Mouse (Mus musculus): ENCODE results near the gene Atp6v0e2. TPM values are rescaled to one million over a fixed set of nuclear protein-coding genes. Genes with fewer than 3 reads are reported as not detected.

Atp6v0e2 gene
- total and polyA plus RNA-seq, 3 experiments: not detected

DNA sequence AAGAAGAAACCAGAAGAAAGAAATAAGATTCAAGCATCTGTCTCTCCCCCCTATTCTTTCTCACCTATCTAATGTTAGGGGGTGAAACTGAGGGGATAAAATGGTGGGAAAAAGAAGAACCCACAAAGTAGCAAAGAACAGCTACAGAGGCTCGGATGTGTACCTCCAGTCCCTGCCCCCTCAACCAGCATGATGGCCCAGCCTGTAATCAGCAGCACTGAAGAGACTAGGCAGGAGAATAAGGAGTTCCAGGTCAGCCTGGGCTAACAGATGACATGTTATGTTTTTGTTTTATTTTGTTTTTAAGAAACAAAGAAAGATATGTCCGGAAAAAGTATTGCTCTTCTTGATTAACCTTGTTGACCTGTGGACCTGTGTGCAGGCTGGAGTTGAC is 33.6 kb upstream of the Atp6v0e2 start:
- peak overlapping the region; percentile 67 to 88 (median 70) for H3K4me3 ChIP-seq (replicated peaks in 1 of 3; ENCODE audit: low read depth in 2 of 3, low read length in 2 of 3, poor library complexity in 1 of 3)
- TF ChIP-seq UBTF (IDR thresholded peaks at IDR 0.05; ENCODE audit: low read depth, low read length) (no peak), NRF1 (IDR thresholded peaks at IDR 0.05; ENCODE audit: low read depth, low read length) (no peak), RCOR1 (conservative IDR thresholded peaks at IDR 0.05; ENCODE audit: low read depth, low read length) (no peak), JUN (IDR thresholded peaks at IDR 0.05; ENCODE audit: insufficient read depth, low read depth, low read length) (no peak), MXI1 (IDR thresholded peaks at IDR 0.05; ENCODE audit: low read depth, low read length) (no peak), USF2 (conservative IDR thresholded peaks at IDR 0.05; ENCODE audit: low read depth, low read length) (no peak), GABPA (IDR thresholded peaks at IDR 0.05; ENCODE audit: insufficient replicate concordance, low read depth, low read length) (no peak), SIN3A (IDR thresholded peaks at IDR 0.05; ENCODE audit: low read length) (no peak), TBP (conservative IDR thresholded peaks at IDR 0.05; ENCODE audit: low read depth, low read length) (no peak), KAT2A (IDR thresholded peaks at IDR 0.05; ENCODE audit: insufficient replicate concordance, low read length) (no peak), ZMIZ1 (IDR thresholded peaks at IDR 0.05; ENCODE audit: low read depth, low read length) (no peak), CHD2 (IDR thresholded peaks at IDR 0.05; ENCODE audit: low read length) (no peak), NELFE (IDR thresholded peaks at IDR 0.05; ENCODE audit: low read depth, low read length) (no peak), MAX (IDR thresholded peaks at IDR 0.05; ENCODE audit: low read length) (no peak), POLR2AphosphoS2 (IDR thresholded peaks at IDR 0.05; ENCODE audit: low read depth, low read length) (no peak), MAFK (IDR thresholded peaks at IDR 0.05; ENCODE audit: insufficient replicate concordance, low read length) (no peak), E2F4 (IDR thresholded peaks at IDR 0.05; ENCODE audit: insufficient replicate concordance, low read depth, low read length) (no peak), ZC3H11A (IDR thresholded peaks at IDR 0.05; ENCODE audit: low read depth, low read length) (no peak)
- dilution Hi-C loops (cut with MboI; ENCODE audit: extremely low pct_ligation_motif_present, extremely low pct_unique_long_range_greater_than_20kb, low sequenced_read_pairs) (no loop called here), in situ Hi-C loops (cut with MboI; ENCODE audit: low pct_ligation_motif_present, low pct_unique_long_range_greater_than_20kb, low sequenced_read_pairs) (no loop called here)
- H3K36me3 ChIP-seq (replicated peaks in 1 of 2; ENCODE audit: control insufficient read depth in 1 of 2, insufficient read depth in 1 of 2, low read length in 1 of 2): peaks cover 0 to 14% of the 10 kb centered on the region in 2 experiments
- 0 out of 2 replicates have a peak overlapping the region, but pooled peaks have one; percentile 23 for H3K9ac ChIP-seq (ENCODE audit: insufficient read depth, low read depth)
- DNase-seq (ENCODE audit: extremely low read depth): no peak
- peaks cover 0 to 26% of the 10 kb centered on the region in 2 experiments; a peak in 2 of 4 replicates for H3K4me1 ChIP-seq (ENCODE audit: control insufficient read depth in 1 of 2, insufficient read depth in 2 of 2)
- no peaks in the 10 kb centered on the region for H3K9me3 ChIP-seq (replicated peaks; ENCODE audit: low read length)
- H3K27ac ChIP-seq (ENCODE audit: insufficient read depth, low read depth): no peak overlapping the region
- no peak overlapping the region; the same call in 1 of the 2 replicates for H3K4me2 ChIP-seq (ENCODE audit: insufficient read depth, low read depth, poor library complexity, severe bottlenecking)
- H3K79me2 ChIP-seq (replicated peaks; ENCODE audit: control insufficient read depth, extremely low read depth, insufficient read depth, poor library complexity, severe bottlenecking): no peaks in the 10 kb centered on the region
- peaks cover 2% of the 10 kb centered on the region for H3K27me3 ChIP-seq (replicated peaks)

DNA sequence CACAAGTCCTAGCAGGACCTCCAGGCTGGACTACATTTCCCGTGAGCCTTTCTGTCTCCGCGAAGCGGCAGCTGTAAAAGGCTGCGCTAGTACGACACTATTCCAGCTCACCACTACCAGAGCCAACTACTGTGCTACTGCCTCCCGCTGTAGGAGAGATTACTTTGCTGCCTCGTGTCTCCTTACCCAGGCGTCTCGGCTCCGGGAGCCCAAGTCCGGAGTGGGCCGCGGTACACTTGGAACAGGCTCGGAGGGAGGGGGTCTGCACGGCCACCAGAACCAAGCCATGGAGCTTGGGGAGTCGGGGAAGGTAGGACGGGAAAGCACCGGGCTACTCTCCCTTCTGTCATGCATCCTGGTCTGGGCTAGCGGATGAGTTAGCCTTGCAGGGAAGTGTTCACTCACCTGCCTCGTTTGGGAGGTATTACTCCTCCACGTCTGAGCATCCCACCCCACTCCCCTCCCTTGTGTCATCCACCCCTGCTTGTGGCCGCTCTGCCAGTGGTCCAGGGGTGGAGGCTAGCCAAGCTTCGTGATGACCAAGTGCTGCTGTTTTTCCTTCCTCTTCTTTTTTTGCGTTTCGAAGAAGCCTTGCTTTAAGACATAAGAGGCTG is 33.1 kb upstream of the Atp6v0e2 start:
- in situ Hi-C loops (cut with MboI; ENCODE audit: low pct_ligation_motif_present, low pct_unique_long_range_greater_than_20kb, low sequenced_read_pairs): no loop called here
- DNase-seq (ENCODE audit: extremely low read depth): peak; percentile 80
- peak; percentile 69; the same call in 1 of the 2 replicates for TF ChIP-seq SIN3A (IDR thresholded peaks at IDR 0.05; ENCODE audit: low read length)
- TF ChIP-seq POLR2AphosphoS2 (IDR thresholded peaks at IDR 0.05; ENCODE audit: low read depth, low read length): peak; percentile 42; the same call in 1 of the 2 replicates
- no peak for TF ChIP-seq RCOR1 (conservative IDR thresholded peaks at IDR 0.05; ENCODE audit: low read depth, low read length)
- TF ChIP-seq TBP (conservative IDR thresholded peaks at IDR 0.05; ENCODE audit: low read depth, low read length): peak; percentile 87
- peak; percentile 59; the same call in 1 of the 2 replicates for TF ChIP-seq IRF4 (IDR thresholded peaks at IDR 0.05; ENCODE audit: low read depth, low read length)
- peak; percentile 65 for TF ChIP-seq NRF1 (IDR thresholded peaks at IDR 0.05; ENCODE audit: low read depth, low read length)
- TF ChIP-seq MAFK (IDR thresholded peaks at IDR 0.05; ENCODE audit: insufficient replicate concordance, low read length): no peak
- peak; percentile 78 for TF ChIP-seq NELFE (IDR thresholded peaks at IDR 0.05; ENCODE audit: low read depth, low read length)
- peak; percentile 67 for TF ChIP-seq ELF1 (IDR thresholded peaks at IDR 0.05; ENCODE audit: low read depth, low read length)
- peak; percentile 95; the same call in 1 of the 2 replicates for TF ChIP-seq KAT2A (IDR thresholded peaks at IDR 0.05; ENCODE audit: insufficient replicate concordance, low read length)
- TF ChIP-seq CHD1 (IDR thresholded peaks at IDR 0.05; ENCODE audit: low read depth, low read length): no peak
- no peak for TF ChIP-seq ETS1 (conservative IDR thresholded peaks at IDR 0.05; ENCODE audit: low read depth, low read length)
- peak; percentile 70; the same call in 1 of the 2 replicates for TF ChIP-seq TCF12 (IDR thresholded peaks at IDR 0.05; ENCODE audit: low read depth, low read length)
- peak; percentile 55; the same call in 1 of the 2 replicates for TF ChIP-seq ZMIZ1 (IDR thresholded peaks at IDR 0.05; ENCODE audit: low read depth, low read length)
- peak; percentile 80 for TF ChIP-seq POLR2A (IDR thresholded peaks at IDR 0.05; ENCODE audit: low read depth, low read length)
- TF ChIP-seq MAX (IDR thresholded peaks at IDR 0.05; ENCODE audit: low read length): 0 out of 2 replicates have a peak, but pooled peaks have one; percentile 36
- TF ChIP-seq RAD21 (IDR thresholded peaks at IDR 0.05; ENCODE audit: low read depth, low read length): no peak; the same call in 1 of the 2 replicates
- TF ChIP-seq HCFC1 (IDR thresholded peaks at IDR 0.05; ENCODE audit: low read depth, low read length): peak; percentile 98
- TF ChIP-seq GABPA (IDR thresholded peaks at IDR 0.05; ENCODE audit: insufficient replicate concordance, low read depth, low read length): peak; percentile 48; the same call in 1 of the 2 replicates
- peak; percentile 68; the same call in 1 of the 2 replicates for TF ChIP-seq MYC (IDR thresholded peaks at IDR 0.05; ENCODE audit: low read depth, low read length)
- TF ChIP-seq JUN (IDR thresholded peaks at IDR 0.05; ENCODE audit: insufficient read depth, low read depth, low read length): no peak
- no peak for TF ChIP-seq CTCF (conservative IDR thresholded peaks at IDR 0.05 in 1 of 2, IDR thresholded peaks at IDR 0.05 in 1 of 2; ENCODE audit: low read depth in 2 of 2, low read length in 2 of 2)
- TF ChIP-seq MXI1 (IDR thresholded peaks at IDR 0.05; ENCODE audit: low read depth, low read length): no peak

More for the DNA sequence above, 33.1 kb upstream of the Atp6v0e2 start:
- H3K27me3 ChIP-seq (replicated peaks): peaks cover 2% of the 10 kb centered on the region
- no peaks in the 10 kb centered on the region for H3K9me3 ChIP-seq (replicated peaks; ENCODE audit: low read length)
- H3K36me3 ChIP-seq (replicated peaks in 1 of 2; ENCODE audit: control insufficient read depth in 1 of 2, insufficient read depth in 1 of 2, low read length in 1 of 2): peaks cover 0 to 19% of the 10 kb centered on the region in 2 experiments
- H3K4me3 ChIP-seq (replicated peaks in 1 of 3; ENCODE audit: low read depth in 2 of 3, low read length in 2 of 3, poor library complexity in 1 of 3): peak overlapping the region; percentile 67 to 88 (median 70)
- H3K27ac ChIP-seq (ENCODE audit: insufficient read depth, low read depth): no peak overlapping the region
- H3K4me2 ChIP-seq (ENCODE audit: insufficient read depth, low read depth, poor library complexity, severe bottlenecking): peak overlapping the region; percentile 95
- no peaks in the 10 kb centered on the region for H3K79me2 ChIP-seq (replicated peaks; ENCODE audit: control insufficient read depth, extremely low read depth, insufficient read depth, poor library complexity, severe bottlenecking)
- H3K4me1 ChIP-seq (ENCODE audit: control insufficient read depth in 1 of 2, insufficient read depth in 2 of 2): peaks cover 0 to 26% of the 10 kb centered on the region in 2 experiments; a peak in 2 of 4 replicates
- H3K9ac ChIP-seq (ENCODE audit: insufficient read depth, low read depth): peak overlapping the region; percentile 41
- dilution Hi-C loops (cut with MboI; ENCODE audit: extremely low pct_ligation_motif_present, extremely low pct_unique_long_range_greater_than_20kb, low sequenced_read_pairs): no loop called here

Measured in CH12.LX (cell line).